Mouse (Mus musculus) stomach, embryonic 14.5 days (tissue): ENCODE results near the gene A030003K21Rik. TPM values are rescaled to one million over a fixed set of nuclear protein-coding genes. Genes with fewer than 3 reads are reported as not detected.
"Not testable (repeated sequence)": the region's sequence is repeated elsewhere in the genome, so short reads cannot be mapped to it uniquely, and the experiment has no call there.

Experiments
- ATAC-seq: fragments of 200-750 bp; cut with Nextera tagmentation; 2 replicates; pipeline ENCODE4 v1.8.0; 2017; ENCODE audit warnings: low read depth, moderate TSS enrichment; ENCODE audit not compliant: insufficient number of reproducible peaks, insufficient read depth, low FRiP score
- H3K27ac ChIP-seq: fragments of 300-500 bp; sonication (generic); 2 replicates; pipeline ENCODE4 v1.5.1; 2014; ENCODE audit warnings: mild to moderate bottlenecking, low read length, moderate library complexity, mixed read lengths
- H3K27me3 ChIP-seq: fragments of 300-500 bp; sonication (generic); 2 replicates; pipeline ENCODE4 v1.6.1; 2014; ENCODE audit warnings: low read length, control low read depth, mixed read lengths; ENCODE audit not compliant: control insufficient read depth, insufficient read depth
- H3K36me3 ChIP-seq: fragments of 300-500 bp; sonication (generic); 2 replicates; pipeline ENCODE4 v1.6.1; 2014; ENCODE audit warnings: mild to moderate bottlenecking, control low read depth, low read length, moderate library complexity, mixed read lengths; ENCODE audit not compliant: control insufficient read depth, insufficient read depth
- H3K4me1 ChIP-seq: fragments of 300-500 bp; sonication (generic); 2 replicates; pipeline ENCODE4 v1.6.1; 2014; ENCODE audit warnings: low read length, control low read depth, mixed read lengths; ENCODE audit not compliant: control insufficient read depth, insufficient read depth
- H3K4me2 ChIP-seq: fragments of 300-500 bp; sonication (generic); replicated peaks from 2 replicates; pipeline ENCODE4 v1.6.1; 2014; ENCODE audit warnings: low read depth, low read length, control low read depth
- H3K4me3 ChIP-seq: fragments of 300-500 bp; sonication (generic); 2 replicates; pipeline ENCODE4 v1.5.1; 2014; ENCODE audit warnings: low read depth, low read length, control low read depth
- H3K9ac ChIP-seq: fragments of 300-500 bp; sonication (generic); replicated peaks from 2 replicates; pipeline ENCODE4 v1.6.1; 2014; ENCODE audit warnings: low read depth, mild to moderate bottlenecking, control low read depth, low read length, moderate library complexity, mixed read lengths
- H3K9me3 ChIP-seq: fragments of 300-500 bp; sonication (generic); 2 replicates; pipeline ENCODE4 v1.6.1; 2016; ENCODE audit warnings: low read depth, low read length, control low read depth; ENCODE audit not compliant: control insufficient read depth
- WGBS: fragments of 180-500 bp; shearing (Covaris S2); extraction: QIAGEN DNeasy Blood & Tissue Kit; methylation state at CpG from one replicate; pipeline ENCODE4 v1.1.7; 2014; 5-methylcytosine and 5-hydroxymethylcytosine counted together
- polyA plus RNA-seq: library from polyadenylated mRNA; unstranded; fragments of >200 nt; fragmentation: Nextera tagmentation; extraction: Ambion mirVana; gene quantifications from 2 replicates; pipeline ENCODE4 v1.2.1, GENCODE M21; 2014

A030003K21Rik gene
- polyA plus RNA-seq, 1 experiment from 2014 or later = not detected

- WGBS = 96% methylated on average over 5 of the region's 5 CpGs
- Histone ChIP-seq H3K9me3 (peaks cover 5% of the 10 kb centered on the region; the same call in 1 of the 2 replicates), H3K27me3 (no peaks in the 10 kb centered on the region), H3K27ac (no peak overlapping the region), H3K4me2 (no peak overlapping the region), H3K4me3 (no peak overlapping the region), H3K4me1 (no peaks in the 10 kb centered on the region), H3K9ac (no peak overlapping the region), H3K36me3 (no peaks in the 10 kb centered on the region)
- ATAC-seq = no peak
Observed at GRCm38 (mm10) chr1:82938666-82939065, 4.5 kb downstream of the A030003K21Rik start.

GRCm38 (mm10) chr1:82931326-82931725 is 11.9 kb downstream of the A030003K21Rik start, which contains the start of gene Gm6217:
Gene Gm6217 (minus strand): TSS chr1:82931399.
- H3K4me2 ChIP-seq, H3K4me3 ChIP-seq, H3K27me3 ChIP-seq, H3K9me3 ChIP-seq, H3K9ac ChIP-seq, H3K27ac ChIP-seq, H3K36me3 ChIP-seq, H3K4me1 ChIP-seq, ATAC-seq: not testable (repeated sequence)
- WGBS = no CpG with 5 or more reads among the region's 6 CpGs

GRCm38 (mm10) chr1:82930558-82930957 is 12.6 kb downstream of the A030003K21Rik start:
- ATAC-seq, H3K4me1 ChIP-seq, H3K9ac ChIP-seq, H3K27ac ChIP-seq, H3K4me2 ChIP-seq, H3K36me3 ChIP-seq, H3K9me3 ChIP-seq, H3K27me3 ChIP-seq, H3K4me3 ChIP-seq: not testable (repeated sequence)
- 75% methylated on average over 1 of the region's 3 CpGs for WGBS

GRCm38 (mm10) chr1:82924650-82925049 is 18.5 kb downstream of the A030003K21Rik start, which contains the start of gene A030014E15Rik:
Gene A030014E15Rik (plus strand): TSS chr1:82924917.
- Histone ChIP-seq H3K4me2 (no peak within 1 kb of the TSS), H3K4me3 (no peak within 1 kb of the TSS), H3K27me3 (no peaks in the 10 kb centered on the region), H3K9ac (no peak within 1 kb of the TSS), H3K9me3 (no peaks in the 10 kb centered on the region), H3K27ac (no peak within 1 kb of the TSS), H3K4me1 (no peaks in the 10 kb centered on the region), H3K36me3 (no peaks in the 10 kb centered on the region)
- no peak for ATAC-seq
- 80% methylated on average over 6 of the region's 6 CpGs for WGBS

- not testable (repeated sequence) for H3K36me3 ChIP-seq, H3K27ac ChIP-seq, H3K4me3 ChIP-seq, H3K4me2 ChIP-seq, H3K27me3 ChIP-seq, ATAC-seq, H3K4me1 ChIP-seq, H3K9me3 ChIP-seq, H3K9ac ChIP-seq
- 86% methylated on average over 5 of the region's 5 CpGs for WGBS
Observed at GRCm38 (mm10) chr1:82913434-82913833, 29.8 kb downstream of the A030003K21Rik start.

GRCm38 (mm10) chr1:82913025-82913424 is 30.2 kb downstream of the A030003K21Rik start, which contains the start of gene A030005L19Rik:
Gene A030005L19Rik (plus strand): TSS chr1:82913325.
- Histone ChIP-seq H3K9ac (no peak within 1 kb of the TSS), H3K27ac (no peak within 1 kb of the TSS), H3K4me1 (no peaks in the 10 kb centered on the region), H3K9me3 (no peaks in the 10 kb centered on the region), H3K4me3 (no peak within 1 kb of the TSS), H3K27me3 (no peaks in the 10 kb centered on the region), H3K4me2 (no peak within 1 kb of the TSS), H3K36me3 (no peaks in the 10 kb centered on the region)
- WGBS = 86% methylated on average over 3 of the region's 3 CpGs
- no peak for ATAC-seq

- peaks cover 11% of the 10 kb centered on the region; the same call in 1 of the 2 replicates for H3K36me3 ChIP-seq
- H3K9ac ChIP-seq = no peak overlapping the region
- no peaks in the 10 kb centered on the region for H3K27me3 ChIP-seq
- H3K9me3 ChIP-seq = no peaks in the 10 kb centered on the region
- H3K4me3 ChIP-seq = no peak overlapping the region
- WGBS = 62% methylated on average over 3 of the region's 3 CpGs
- no peak overlapping the region for H3K4me2 ChIP-seq
- no peak for ATAC-seq
- H3K27ac ChIP-seq = no peak overlapping the region
- H3K4me1 ChIP-seq = 0 out of 2 replicates have a peak, but pooled peaks cover 2% of the 10 kb centered on the region
Observed at GRCm38 (mm10) chr1:82905886-82906285, 37.3 kb downstream of the A030003K21Rik start.

GRCm38 (mm10) chr1:82901201-82901600 is 42.0 kb downstream of the A030003K21Rik start:
- Histone ChIP-seq H3K27me3 (no peaks in the 10 kb centered on the region), H3K4me1 (0 out of 2 replicates have a peak, but pooled peaks cover 2% of the 10 kb centered on the region), H3K9ac (no peak overlapping the region), H3K36me3 (peaks cover 11% of the 10 kb centered on the region; the same call in 1 of the 2 replicates), H3K4me2 (no peak overlapping the region), H3K9me3 (no peaks in the 10 kb centered on the region), H3K4me3 (no peak overlapping the region), H3K27ac (no peak overlapping the region)
- 91% methylated on average over 3 of the region's 3 CpGs for WGBS
- no peak for ATAC-seq

- ATAC-seq = no peak
- Histone ChIP-seq H3K4me3 (no peak overlapping the region), H3K27me3 (no peaks in the 10 kb centered on the region), H3K4me2 (no peak overlapping the region), H3K9ac (no peak overlapping the region), H3K27ac (no peak overlapping the region), H3K9me3 (no peaks in the 10 kb centered on the region), H3K36me3 (peaks cover 11% of the 10 kb centered on the region; the same call in 1 of the 2 replicates), H3K4me1 (0 out of 2 replicates have a peak, but pooled peaks cover 2% of the 10 kb centered on the region)
- WGBS = 92% methylated on average over 1 of the region's 1 CpGs
Observed at GRCm38 (mm10) chr1:82900567-82900966, 42.6 kb downstream of the A030003K21Rik start.
